In genomic region chr8:34319719-34320118, GRCm38 (mm10) we compare ENCODE assay signal across 19 mouse cellular contexts.
DNase-seq lines count a peak whose midpoint lies in the region; ATAC-seq and TF ChIP-seq lines count a peak whose summit lies in the region.
"Had no signal": no experiment of that assay in that cellular context is flagged by ENCODE, and none has a peak within 500 bp of the region (broad histone marks: within the 10 kb centered on the region; RNA-seq: fewer than 3 reads in every experiment).

No protein-coding gene starts in this region.

- peak overlapping the region; percentile 66 for H3K27ac ChIP-seq in forebrain, embryonic 12.5 days
- H3K27ac ChIP-seq in forebrain, embryonic 16.5 days (ENCODE audit: low read length), result peak overlapping the region; percentile 58
- peak overlapping the region; percentile 74 for H3K27ac ChIP-seq in hindbrain, embryonic 15.5 days (replicated peaks)
- peak overlapping the region; percentile 75 for H3K27ac ChIP-seq in midbrain, embryonic 14.5 days (replicated peaks; ENCODE audit: low read depth, low read length)
- no peak overlapping the region for H3K27ac ChIP-seq in cerebellum, adult 2 months (ENCODE audit: insufficient read depth, low read length)
- H3K27ac ChIP-seq: embryonic facial prominence, embryonic 15.5 days; gastrocnemius, adult 2 months; kidney, embryonic 15.5 days; limb, embryonic 15.5 days; liver, embryonic 15.5 days; neural tube, embryonic 12.5 days had no signal

- no peak for ATAC-seq in forebrain, embryonic 12.5 days (ENCODE audit: low FRiP score)
- no peak; the same call in 1 of the 2 replicates for ATAC-seq in forebrain, embryonic 16.5 days
- no peak; the same call in 1 of the 2 replicates for ATAC-seq in hindbrain, embryonic 15.5 days (ENCODE audit: low FRiP score, low read depth)
- ATAC-seq in midbrain, embryonic 14.5 days (ENCODE audit: low FRiP score, low TSS enrichment), result 0 out of 2 replicates have a peak, but pooled peaks have one; percentile 4
- ATAC-seq in erythroblast, adult 5-6 weeks (replicated peaks; ENCODE audit: low FRiP score, poor library complexity, severe bottlenecking), result no peak
- ATAC-seq: lung, postnatal 0 days had no signal

- H3K4me3 ChIP-seq in forebrain, embryonic 12.5 days (replicated peaks), result no peak overlapping the region
- H3K4me3 ChIP-seq in forebrain, embryonic 16.5 days (replicated peaks; ENCODE audit: low read length), result no peak overlapping the region
- H3K4me3 ChIP-seq in hindbrain, embryonic 15.5 days, result no peak overlapping the region
- no peak overlapping the region for H3K4me3 ChIP-seq in midbrain, embryonic 14.5 days (replicated peaks; ENCODE audit: low read depth, low read length)
- no peak overlapping the region for H3K4me3 ChIP-seq in cerebellum, adult 2 months (replicated peaks; ENCODE audit: insufficient read depth, low read depth, low read length)
- H3K4me3 ChIP-seq: embryonic facial prominence, embryonic 15.5 days; gastrocnemius, adult 2 months; kidney, embryonic 15.5 days; limb, embryonic 15.5 days; liver, embryonic 15.5 days; neural tube, embryonic 12.5 days had no signal

- H3K27me3 ChIP-seq in forebrain, embryonic 12.5 days, result no peaks in the 10 kb centered on the region
- H3K27me3 ChIP-seq in forebrain, embryonic 16.5 days (replicated peaks; ENCODE audit: control insufficient read depth, insufficient read depth, low read length), result no peaks in the 10 kb centered on the region
- no peaks in the 10 kb centered on the region for H3K27me3 ChIP-seq in hindbrain, embryonic 15.5 days
- no peaks in the 10 kb centered on the region; the same call in 1 of the 2 replicates for H3K27me3 ChIP-seq in midbrain, embryonic 14.5 days (ENCODE audit: control insufficient read depth, insufficient read depth, low read length)
- no peaks in the 10 kb centered on the region for H3K27me3 ChIP-seq in cerebellum, adult 2 months (ENCODE audit: control insufficient read depth, insufficient read depth, low read length)
- H3K27me3 ChIP-seq: embryonic facial prominence, embryonic 15.5 days; kidney, embryonic 15.5 days; limb, embryonic 15.5 days; liver, embryonic 15.5 days; neural tube, embryonic 12.5 days had no signal

- WGBS in forebrain, embryonic 12.5 days, result 84% methylated on average over 5 of the region's 5 CpGs
- 72% methylated on average over 5 of the region's 5 CpGs for WGBS in forebrain, embryonic 16.5 days
- 58% methylated on average over 5 of the region's 5 CpGs for WGBS in hindbrain, embryonic 15.5 days
- 57% methylated on average over 5 of the region's 5 CpGs for WGBS in midbrain, embryonic 14.5 days
- 58% methylated on average over 5 of the region's 5 CpGs for WGBS in cerebellum, adult 2 months

- H3K9ac ChIP-seq in forebrain, embryonic 12.5 days, result no peak overlapping the region
- H3K9ac ChIP-seq in forebrain, embryonic 16.5 days (replicated peaks; ENCODE audit: low read depth, low read length), result no peak overlapping the region
- H3K9ac ChIP-seq in hindbrain, embryonic 15.5 days, result no peak overlapping the region
- H3K9ac ChIP-seq in midbrain, embryonic 14.5 days (replicated peaks; ENCODE audit: low read length), result no peak overlapping the region
- H3K9ac ChIP-seq: embryonic facial prominence, embryonic 15.5 days; kidney, embryonic 15.5 days; limb, embryonic 15.5 days; liver, embryonic 15.5 days; neural tube, embryonic 12.5 days had no signal

- H3K36me3 ChIP-seq in forebrain, embryonic 12.5 days (replicated peaks), result no peaks in the 10 kb centered on the region
- no peaks in the 10 kb centered on the region for H3K36me3 ChIP-seq in forebrain, embryonic 16.5 days (ENCODE audit: control insufficient read depth, insufficient read depth)
- H3K36me3 ChIP-seq in hindbrain, embryonic 15.5 days, result no peaks in the 10 kb centered on the region
- no peaks in the 10 kb centered on the region for H3K36me3 ChIP-seq in midbrain, embryonic 14.5 days (ENCODE audit: control insufficient read depth, insufficient read depth, low read length)
- H3K36me3 ChIP-seq: embryonic facial prominence, embryonic 15.5 days; kidney, embryonic 15.5 days; limb, embryonic 15.5 days; liver, embryonic 15.5 days; neural tube, embryonic 12.5 days had no signal

- DNase-seq in midbrain, embryonic 14.5 days, result no peak
- DNase-seq in cerebellum, adult 2 months, result no peak
- DNase-seq in cerebellum, adult 9-11 months, result no peak
- DNase-seq in right cerebral cortex, adult 2 months (ENCODE audit: low spot score in 2 of 2), result no peak
- DNase-seq: gastrocnemius, adult 2 months; heart, adult 18-20 months; heart, postnatal 36 days; right cerebral cortex, postnatal 25 days; thymus, adult 2 months had no signal

- H3K9me3 ChIP-seq in forebrain, embryonic 12.5 days, result no peaks in the 10 kb centered on the region
- no peaks in the 10 kb centered on the region for H3K9me3 ChIP-seq in forebrain, embryonic 16.5 days (ENCODE audit: control insufficient read depth, low read length)
- no peaks in the 10 kb centered on the region for H3K9me3 ChIP-seq in hindbrain, embryonic 15.5 days
- no peaks in the 10 kb centered on the region for H3K9me3 ChIP-seq in midbrain, embryonic 14.5 days (ENCODE audit: control insufficient read depth, low read length)
- H3K9me3 ChIP-seq: embryonic facial prominence, embryonic 15.5 days; kidney, embryonic 15.5 days; limb, embryonic 15.5 days; liver, embryonic 15.5 days; neural tube, embryonic 12.5 days had no signal

- no peak for TF ChIP-seq CTCF in cerebellum, adult 2 months (IDR thresholded peaks at IDR 0.05; ENCODE audit: borderline replicate concordance, insufficient read depth, low read depth, low read length)

- peak overlapping the region; percentile 26; the same call in 1 of the 2 replicates for H3K4me2 ChIP-seq in forebrain, embryonic 12.5 days
- H3K4me2 ChIP-seq in forebrain, embryonic 16.5 days (ENCODE audit: low read length), result peak overlapping the region; percentile 41
- H3K4me2 ChIP-seq in hindbrain, embryonic 15.5 days, result peak overlapping the region; percentile 18; the same call in 1 of the 2 replicates
- peak overlapping the region; percentile 34 for H3K4me2 ChIP-seq in midbrain, embryonic 14.5 days (ENCODE audit: low read length)
- H3K4me2 ChIP-seq: embryonic facial prominence, embryonic 15.5 days; kidney, embryonic 15.5 days; limb, embryonic 15.5 days; liver, embryonic 15.5 days; neural tube, embryonic 12.5 days had no signal

- TF ChIP-seq POLR2A in cerebellum, adult 2 months (IDR thresholded peaks at IDR 0.05; ENCODE audit: borderline replicate concordance, insufficient read depth, low read length), result no peak

- peaks cover 35% of the 10 kb centered on the region for H3K4me1 ChIP-seq in forebrain, embryonic 12.5 days
- peaks cover 26% of the 10 kb centered on the region for H3K4me1 ChIP-seq in forebrain, embryonic 16.5 days (replicated peaks; ENCODE audit: control insufficient read depth, insufficient read depth, low read length)
- H3K4me1 ChIP-seq in hindbrain, embryonic 15.5 days (replicated peaks), result peaks cover 43% of the 10 kb centered on the region
- peaks cover 29% of the 10 kb centered on the region for H3K4me1 ChIP-seq in midbrain, embryonic 14.5 days (ENCODE audit: control insufficient read depth, insufficient read depth, low read length)
- no peaks in the 10 kb centered on the region for H3K4me1 ChIP-seq in cerebellum, adult 2 months (ENCODE audit: control insufficient read depth, insufficient read depth, low read length)
- H3K4me1 ChIP-seq: embryonic facial prominence, embryonic 15.5 days; kidney, embryonic 15.5 days; limb, embryonic 15.5 days; liver, embryonic 15.5 days had no signal
